Mouse (Mus musculus): ENCODE data around the gene Olfr744. TPM values are rescaled to one million over a fixed set of nuclear protein-coding genes. Genes with fewer than 3 reads are reported as not detected.
"Not testable (repeated sequence)": the region's sequence is repeated elsewhere in the genome, so short reads cannot be mapped to it uniquely, and the experiment has no call there.

Gene Olfr744
- total RNA-seq (2018; cell fraction: chromatin; rRNA removed) = not detected
- not detected for total RNA-seq (2018; cell fraction: cytosol; rRNA removed)
- not detected for total RNA-seq (2018; cell fraction: nucleus; rRNA removed)
- polyA plus RNA-seq (2018) = not detected in 3 replicates

- H3K36me3 ChIP-seq (ENCODE audit: inconsistent target) = no peaks in the 10 kb centered on the region
- H3K27ac ChIP-seq = no peak within 1 kb of the TSS
- no peak within 1 kb of the TSS for H3K4me3 ChIP-seq (ENCODE audit: inconsistent target)
- WGBS (ENCODE audit: missing documents) = 89% methylated on average over 2 of the region's 2 CpGs
- no peaks in the 10 kb centered on the region for H3K79me2 ChIP-seq (ENCODE audit: inconsistent target)
These were observed at the start of gene Olfr744 for GRCm38 (mm10) chr14:50614579-50614978. TSS of gene Olfr744 (plus strand) at chr14:50614879.

DNA sequence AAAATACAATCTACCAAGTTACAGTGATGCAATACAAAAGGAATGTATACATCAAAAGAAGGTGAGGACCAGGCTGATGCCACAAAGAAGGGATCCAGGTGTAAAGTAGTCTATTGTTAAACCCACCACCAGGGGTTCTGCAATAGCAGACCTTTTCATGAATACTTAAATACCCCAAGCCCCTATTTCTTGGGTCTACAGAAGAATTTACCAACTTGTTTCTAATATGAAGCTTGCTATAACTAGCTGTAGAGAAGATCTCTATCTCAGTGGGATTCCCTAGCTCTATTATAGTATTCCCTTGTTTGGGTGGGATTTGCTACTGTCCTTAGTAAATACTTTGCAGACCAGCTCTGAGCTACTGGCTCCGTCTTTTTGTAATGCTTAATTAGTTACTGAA lies 41.6 kb upstream of the Olfr744 start:
- not testable (repeated sequence) for H3K36me3 ChIP-seq (ENCODE audit: inconsistent target); H3K27ac ChIP-seq; H3K4me3 ChIP-seq (ENCODE audit: inconsistent target); H3K79me2 ChIP-seq (ENCODE audit: inconsistent target)
- 85% methylated on average over 1 of the region's 1 CpGs for WGBS (ENCODE audit: missing documents)

DNA sequence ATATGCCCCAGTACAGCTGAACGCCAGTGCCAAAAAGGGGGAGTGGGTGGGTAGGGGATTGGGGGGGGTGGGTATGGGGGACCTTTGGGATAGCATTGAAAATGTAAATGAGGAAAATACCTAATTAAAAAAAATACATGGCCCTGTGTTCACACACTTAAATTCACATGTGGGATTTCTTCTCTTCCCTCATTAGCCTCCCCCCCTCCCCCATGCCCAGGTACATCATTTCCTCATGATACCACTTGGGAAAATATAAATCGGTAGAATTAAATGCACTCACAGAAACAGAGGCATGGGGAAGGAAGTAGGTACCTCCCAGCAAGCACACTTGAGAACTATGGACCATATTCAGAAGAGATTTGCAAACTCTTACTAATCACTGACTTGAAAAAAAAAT lies 24.4 kb downstream of the Olfr744 start, which contains the start of gene Olfr745:
Gene Olfr745 (plus strand): TSS at position 301 of the 400 bp plus-strand sequence.
- no peaks in the 10 kb centered on the region for H3K36me3 ChIP-seq (ENCODE audit: inconsistent target)
- H3K27ac ChIP-seq = no peak within 1 kb of the TSS
- H3K79me2 ChIP-seq (ENCODE audit: inconsistent target) = no peaks in the 10 kb centered on the region
- no peak within 1 kb of the TSS for H3K4me3 ChIP-seq (ENCODE audit: inconsistent target)
- 71% methylated on average over 1 of the region's 2 CpGs for WGBS (ENCODE audit: missing documents)

DNA sequence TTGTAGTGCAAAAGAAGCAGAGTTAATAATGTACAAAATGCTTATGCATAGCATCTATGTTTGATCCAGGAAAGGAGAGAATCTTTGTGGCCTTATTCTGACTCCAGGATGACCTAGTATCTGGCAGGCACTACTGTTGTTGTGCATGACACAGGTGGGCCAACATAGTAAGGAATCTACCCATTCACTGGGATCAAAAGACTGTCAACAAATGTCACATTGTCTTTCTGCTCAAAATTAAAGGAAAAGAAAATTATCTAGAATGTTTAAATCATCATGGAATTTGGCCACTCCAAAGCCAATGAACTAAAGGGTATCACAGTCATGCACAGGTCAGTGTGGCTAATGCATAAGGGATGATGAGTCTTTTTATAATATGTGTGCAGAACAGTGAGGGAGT lies 32.1 kb downstream of the Olfr744 start, which contains the start of gene Olfr746:
Gene Olfr746 (plus strand): TSS at position 301 of the 400 bp plus-strand sequence.
- no peaks in the 10 kb centered on the region for H3K36me3 ChIP-seq (ENCODE audit: inconsistent target)
- no peak within 1 kb of the TSS for H3K27ac ChIP-seq
- no peak within 1 kb of the TSS for H3K4me3 ChIP-seq (ENCODE audit: inconsistent target)
- no peaks in the 10 kb centered on the region for H3K79me2 ChIP-seq (ENCODE audit: inconsistent target)

Other genes with a start within 250 kb of the Olfr744 start
- not detected in 3 replicates for gene Olfr736, start 233.7 kb upstream of the Olfr744 start, polyA plus RNA-seq (2018)
- not detected in 3 replicates for gene Olfr738, start 207.3 kb upstream of the Olfr744 start, polyA plus RNA-seq (2018)
- gene Olfr739, start 196.3 kb upstream of the Olfr744 start, polyA plus RNA-seq (2018) = not detected in 3 replicates
- not detected in 3 replicates for gene Olfr740, start 169.3 kb upstream of the Olfr744 start, polyA plus RNA-seq (2018)
- gene Olfr741, start 142.1 kb upstream of the Olfr744 start, polyA plus RNA-seq (2018) = not detected in 3 replicates
- not detected in 3 replicates for gene Olfr742, start 111.3 kb upstream of the Olfr744 start, polyA plus RNA-seq (2018)
- not detected in 3 replicates for gene Olfr743, start 93.0 kb upstream of the Olfr744 start, polyA plus RNA-seq (2018)
- gene Olfr745, start 24.5 kb downstream of the Olfr744 start, polyA plus RNA-seq (2018) = not detected in 3 replicates
- not detected in 3 replicates for gene Olfr746, start 32.2 kb downstream of the Olfr744 start, polyA plus RNA-seq (2018)
- not detected in 3 replicates for gene Olfr747, start 78.3 kb downstream of the Olfr744 start, polyA plus RNA-seq (2018)
- not detected in 3 replicates for gene Olfr748, start 92.5 kb downstream of the Olfr744 start, polyA plus RNA-seq (2018)
- not detected in 3 replicates for gene Olfr749, start 130.2 kb downstream of the Olfr744 start, polyA plus RNA-seq (2018)
- 16.4 to 32.4 TPM (median 31.5 TPM) in 3 replicates for gene Ttc5, start 170.6 kb downstream of the Olfr744 start, polyA plus RNA-seq (2018)
- not detected in 3 replicates for gene Ccnb1ip1, start 192.9 kb downstream of the Olfr744 start, polyA plus RNA-seq (2018)
- 34.4 to 55.8 TPM (median 53.8 TPM) in 3 replicates for gene Parp2, start 193.0 kb downstream of the Olfr744 start, polyA plus RNA-seq (2018)

Data from macrophage (primary cell).